Mouse (Mus musculus) G1E-ER4 (cell line): Measurements from ENCODE around the gene Cgn. TPM values are rescaled to one million over a fixed set of nuclear protein-coding genes. Genes with fewer than 3 reads are reported as not detected.

Experiments
- GATA1 ChIP-seq: IDR thresholded peaks from one replicate; pipeline ENCODE4 v1.8.0; 2012; ENCODE audit warnings: low read length, inconsistent platforms
- polyA plus RNA-seq: library from polyadenylated mRNA; stranded (reverse); fragments of >175 nt; gene quantifications from 2 replicates; pipeline ENCODE4 v1.2.3, GENCODE M21; 2012

Cgn gene
- polyA plus RNA-seq: 0.02 TPM in 1 of 2 replicates, not detected in the other

GRCm38 (mm10) chr3:94786367-94786835, at the start of gene Cgn:
Gene Cgn (minus strand): TSS chr3:94786492.
- TF ChIP-seq GATA1: no peak

GRCm38 (mm10) chr3:94835396-94835795, 49.1 kb upstream of the Cgn start:
- TF ChIP-seq GATA1: no peak

GRCm38 (mm10) chr3:94833358-94833757, 47.1 kb upstream of the Cgn start:
- no peak for TF ChIP-seq GATA1

- no peak for TF ChIP-seq GATA1
These were observed 46.4 kb upstream of the Cgn start for GRCm38 (mm10) chr3:94832701-94833100.

GRCm38 (mm10) chr3:94832100-94832499, 45.8 kb upstream of the Cgn start:
- TF ChIP-seq GATA1: no peak

- no peak for TF ChIP-seq GATA1
These were observed 37.8 kb upstream of the Cgn start for GRCm38 (mm10) chr3:94824110-94824509.

GRCm38 (mm10) chr3:94822082-94822481, 35.8 kb upstream of the Cgn start:
- no peak for TF ChIP-seq GATA1

GRCm38 (mm10) chr3:94821008-94821638, 34.8 kb upstream of the Cgn start:
- TF ChIP-seq GATA1: no peak

- TF ChIP-seq GATA1: no peak
These were observed 33.4 kb upstream of the Cgn start for GRCm38 (mm10) chr3:94819452-94820425.

- no peak for TF ChIP-seq GATA1
These were observed 31.4 kb upstream of the Cgn start for GRCm38 (mm10) chr3:94817731-94818130.

- no peak for TF ChIP-seq GATA1
These were observed 29.3 kb upstream of the Cgn start for GRCm38 (mm10) chr3:94815603-94816002.

GRCm38 (mm10) chr3:94814663-94815062, 28.4 kb upstream of the Cgn start:
- no peak for TF ChIP-seq GATA1

- no peak for TF ChIP-seq GATA1
These were observed 27.8 kb upstream of the Cgn start for GRCm38 (mm10) chr3:94814063-94814462.

GRCm38 (mm10) chr3:94813651-94814050, 27.4 kb upstream of the Cgn start:
- TF ChIP-seq GATA1: no peak

- TF ChIP-seq GATA1: no peak
These were observed 25.3 kb upstream of the Cgn start for GRCm38 (mm10) chr3:94811628-94812027.

- no peak for TF ChIP-seq GATA1
These were observed 22.0 kb upstream of the Cgn start for GRCm38 (mm10) chr3:94808296-94808695.
